Mouse (Mus musculus) E14TG2a.4 (cell line): ENCODE measurements around the gene Ssr1.

Experiments used
- CTCF ChIP-seq: conservative IDR thresholded peaks from 2 replicates; pipeline ENCODE4 v1.5.1; 2014; ENCODE audit warnings: low read length
- NANOG ChIP-seq: IDR thresholded peaks from 2 replicates; pipeline ENCODE4 v1.6.1; 2014; ENCODE audit warnings: borderline replicate concordance, low read length, mixed read lengths
- POU5F1 ChIP-seq: IDR thresholded peaks from 2 replicates; pipeline ENCODE4 v1.6.1; 2014; ENCODE audit warnings: low read length, borderline replicate concordance

DNA sequence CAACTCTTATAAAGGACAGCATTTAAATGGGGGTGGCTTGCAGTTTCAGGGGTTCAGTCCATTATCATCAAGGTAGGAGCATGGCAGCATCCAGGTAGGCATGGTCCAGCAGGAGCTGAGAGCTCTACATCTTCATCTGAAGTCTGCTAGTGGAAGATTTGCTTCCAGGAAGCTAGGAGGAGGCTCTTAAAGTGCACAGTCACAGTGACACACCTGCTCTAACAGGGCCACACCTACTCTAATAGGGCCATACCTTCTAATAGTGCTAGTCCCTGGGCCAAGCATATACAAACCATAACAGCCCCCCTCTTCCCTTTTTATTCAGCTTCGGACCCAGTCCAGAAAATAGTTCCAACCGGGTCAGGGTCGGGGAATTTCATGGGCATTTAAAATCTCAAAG lies 5.7 kb upstream of the Ssr1 start:
- TF ChIP-seq CTCF, result no peak
- TF ChIP-seq POU5F1, result no peak
- no peak for TF ChIP-seq NANOG
